Mouse (Mus musculus): Measurements from ENCODE around the gene Gm17617.

DNA sequence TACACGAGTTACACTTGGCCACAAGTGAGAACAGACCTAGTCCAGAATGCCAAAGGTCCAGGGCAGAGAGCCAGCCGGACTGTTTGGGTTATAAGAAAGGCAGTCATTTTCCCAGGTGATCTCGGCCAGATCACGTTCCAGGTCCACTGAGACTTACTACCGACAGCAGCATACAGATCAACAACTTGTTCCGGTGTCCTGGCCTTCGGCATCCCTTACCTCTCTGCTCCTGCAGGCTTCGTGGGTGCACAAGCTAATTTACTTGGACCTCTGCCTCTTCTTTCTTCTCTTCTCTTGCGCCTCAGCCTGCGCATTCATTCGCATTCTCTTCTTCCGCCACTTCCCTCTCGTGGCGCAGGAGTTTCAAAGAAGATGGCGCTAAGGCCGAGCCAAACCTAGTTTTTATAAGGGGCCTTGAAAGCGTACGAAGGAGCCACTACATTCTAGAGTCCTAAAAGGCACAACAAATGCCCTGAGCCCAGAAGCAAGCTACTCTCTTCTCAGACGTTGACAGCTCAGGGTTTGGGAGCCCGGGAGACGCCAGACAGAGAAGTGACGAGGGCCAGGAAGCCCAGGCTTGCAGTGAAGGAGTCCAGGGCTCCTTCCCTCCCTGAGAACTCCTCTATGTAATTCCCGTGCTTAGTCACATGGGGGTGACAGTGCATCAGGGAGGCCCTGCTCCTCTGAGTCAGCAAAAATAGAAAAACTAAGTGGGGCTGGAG is 49.0 kb upstream of the Gm17617 start:
- peak; percentile 81 for TF ChIP-seq CTCF (IDR thresholded peaks at IDR 0.05)
- peak; percentile 61 for TF ChIP-seq POLR2A (IDR thresholded peaks at IDR 0.05; ENCODE audit: insufficient read depth, low read depth, low read length)
- TF ChIP-seq EP300 (IDR thresholded peaks at IDR 0.05; ENCODE audit: insufficient read depth, low read depth, low read length): peak; percentile 94

Data from heart, adult 2 months (tissue).